Mouse (Mus musculus) thymus, postnatal 0 days (tissue): Measurements from ENCODE around the gene Tanc1. TPM values are rescaled to one million over a fixed set of nuclear protein-coding genes. Genes with fewer than 3 reads are reported as not detected.

Experiments
- DNase-seq: peaks from one replicate; pipeline ENCODE4 v3.0.0-alpha.2; 2015; ENCODE audit warnings: low spot score
- polyA plus RNA-seq: library from polyadenylated mRNA; unstranded; fragments of >200 nt; fragmentation: Nextera tagmentation; extraction: Ambion mirVana; gene quantifications from 2 replicates; pipeline ENCODE4 v1.2.1, GENCODE M21; 2015

Gene Tanc1
- polyA plus RNA-seq, 1 experiment from 2014 or later = 3.3 TPM

DNA sequence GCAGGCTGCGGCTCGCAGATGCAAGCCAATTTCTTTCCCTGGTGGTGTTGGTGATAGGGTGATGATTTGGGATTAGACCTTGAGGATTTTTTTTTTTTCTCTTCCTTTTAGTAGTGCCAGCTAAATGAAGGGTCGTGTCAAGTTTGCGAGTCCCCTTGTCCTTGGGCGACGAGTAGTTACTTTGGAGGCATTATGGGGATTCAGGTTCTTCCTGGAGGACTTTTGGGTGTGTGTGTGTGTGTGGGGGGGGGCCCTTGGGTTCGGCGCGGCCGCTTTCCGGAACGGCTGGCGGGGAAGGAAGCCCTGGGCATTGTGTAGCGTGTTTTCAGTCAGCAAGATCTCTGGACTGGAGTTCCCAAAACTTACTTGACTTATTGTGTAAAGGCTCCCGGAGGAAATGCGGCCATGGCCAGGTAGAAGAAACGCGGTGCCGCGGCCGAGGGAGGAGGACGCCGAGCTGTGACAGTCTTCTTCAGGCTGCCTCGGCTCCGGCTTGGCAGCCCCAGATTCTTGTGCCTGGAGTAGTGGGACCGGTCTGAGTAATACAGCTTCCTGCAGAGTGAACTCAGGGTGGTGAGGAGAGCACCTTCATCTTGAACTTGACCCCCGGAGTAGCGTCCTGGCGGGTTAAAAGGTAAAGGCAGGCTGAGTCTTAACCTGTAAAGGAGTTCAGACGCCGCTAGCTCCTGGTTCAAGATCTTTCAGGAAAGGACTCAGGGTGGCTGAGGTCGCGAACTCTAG lies 1.1 kb downstream of the Tanc1 start:
- DNase-seq = peak; percentile 3

DNA sequence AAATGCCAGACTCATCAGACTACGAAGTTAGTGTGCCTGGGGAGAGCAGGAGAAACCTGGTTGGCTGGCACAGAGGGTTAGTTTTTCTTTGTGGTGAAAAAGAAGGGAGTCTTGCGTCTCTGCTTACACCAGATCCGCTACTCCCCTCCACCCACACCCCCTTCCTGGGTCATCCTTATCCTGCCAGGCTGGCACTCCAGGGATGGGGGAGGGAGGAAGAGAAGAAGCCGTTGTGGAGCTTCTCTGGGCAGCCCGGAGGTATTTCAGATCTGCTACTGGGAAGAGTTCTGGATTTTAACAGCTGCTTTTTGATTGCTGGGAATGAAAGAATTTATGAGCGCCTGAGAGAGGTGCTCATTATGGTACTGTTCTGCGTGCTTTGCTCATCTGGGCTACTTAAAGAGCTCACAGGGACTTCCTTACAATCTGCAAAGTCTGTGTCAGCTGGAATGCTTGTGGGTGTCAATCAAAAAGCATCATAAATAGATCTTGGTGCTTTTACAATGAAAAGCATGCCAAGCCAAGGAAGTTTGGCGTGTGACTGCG lies 1.7 kb downstream of the Tanc1 start:
- DNase-seq = no peak

DNA sequence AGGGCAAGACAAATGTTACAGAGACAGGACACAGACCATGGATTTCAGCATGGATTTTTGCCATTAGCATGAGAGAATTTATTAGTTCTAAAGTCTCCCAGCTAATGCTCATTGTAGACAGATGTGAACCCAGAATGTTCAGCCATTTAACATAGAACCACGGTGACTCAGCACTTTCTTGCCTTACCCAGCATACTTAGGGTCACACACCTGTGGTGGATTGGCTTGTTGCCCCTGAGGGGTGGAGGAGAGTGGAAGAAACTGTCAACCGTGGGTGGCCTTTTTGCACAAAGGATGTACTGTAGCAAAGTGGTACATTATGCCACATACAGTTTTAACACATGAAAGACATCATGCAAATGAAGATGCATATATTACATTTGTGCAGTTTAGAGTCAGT lies 5.0 kb downstream of the Tanc1 start:
- no peak for DNase-seq

DNA sequence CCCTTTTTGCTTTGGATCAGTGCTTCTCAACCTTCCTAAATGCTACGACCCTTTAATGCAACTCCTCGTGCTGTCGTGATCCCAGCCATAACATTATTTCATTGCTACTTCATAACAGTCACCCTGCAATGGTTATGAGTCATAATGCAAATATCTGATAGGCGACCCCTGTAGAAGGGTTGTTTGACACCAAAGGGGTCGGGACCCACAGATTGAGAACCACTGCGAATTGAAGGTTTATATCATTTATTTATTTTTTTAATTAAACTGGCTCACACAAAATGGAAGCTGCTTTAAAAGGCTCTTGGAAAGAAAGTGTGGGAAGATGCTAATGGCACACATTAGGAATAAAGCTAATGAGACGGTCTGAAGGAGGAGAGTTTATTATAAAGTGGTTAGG lies 7.2 kb downstream of the Tanc1 start:
- no peak for DNase-seq

DNA sequence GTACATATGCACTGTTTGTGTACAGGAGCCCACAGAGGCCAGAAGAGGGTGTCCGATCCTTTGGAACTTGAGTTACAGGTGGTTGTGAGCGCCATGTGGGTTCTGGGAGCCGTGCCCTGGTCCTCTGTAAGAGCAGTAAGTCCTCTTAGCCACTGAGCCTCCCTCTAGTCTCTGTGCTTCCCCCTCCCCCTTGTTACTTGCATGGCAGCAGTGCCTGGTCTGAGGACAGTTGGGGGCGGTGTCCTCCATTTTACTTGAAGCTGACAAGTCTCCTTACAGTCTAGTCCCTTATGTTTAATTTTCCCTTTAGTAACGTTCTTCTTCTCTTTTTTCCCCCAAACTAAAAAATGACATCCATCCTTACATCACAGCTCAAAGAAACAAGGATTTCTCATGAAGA lies 8.8 kb downstream of the Tanc1 start:
- DNase-seq = no peak

DNA sequence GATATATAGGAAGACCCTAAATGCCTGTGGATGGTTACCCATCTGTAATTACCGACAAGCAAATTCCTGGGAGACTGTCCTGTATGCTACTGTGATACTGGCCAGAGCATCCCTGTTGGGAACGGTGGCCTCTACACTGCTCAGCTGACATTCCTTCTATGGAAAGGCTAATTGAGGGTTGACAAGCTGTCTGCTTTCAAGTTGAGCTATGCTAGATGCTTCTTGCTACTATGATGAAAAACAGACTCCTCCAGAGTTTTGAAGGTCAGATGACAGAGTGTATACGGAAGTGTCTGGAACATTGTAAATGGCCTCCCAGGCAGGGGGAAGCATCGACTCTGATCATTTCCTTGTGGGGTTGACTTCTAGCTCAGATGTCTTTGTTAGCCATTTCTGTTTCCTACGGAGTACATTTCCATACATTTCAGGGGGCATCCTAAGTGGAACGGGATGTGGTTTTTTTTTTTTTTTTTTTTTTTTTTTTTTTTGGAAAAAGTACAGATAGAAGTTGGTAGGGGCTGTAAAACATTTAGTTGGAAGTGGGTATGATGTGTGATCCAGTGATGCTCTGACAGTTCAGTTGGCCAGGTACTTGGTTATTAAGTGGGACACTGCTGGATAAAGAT lies 10.8 kb downstream of the Tanc1 start:
- DNase-seq = no peak

DNA sequence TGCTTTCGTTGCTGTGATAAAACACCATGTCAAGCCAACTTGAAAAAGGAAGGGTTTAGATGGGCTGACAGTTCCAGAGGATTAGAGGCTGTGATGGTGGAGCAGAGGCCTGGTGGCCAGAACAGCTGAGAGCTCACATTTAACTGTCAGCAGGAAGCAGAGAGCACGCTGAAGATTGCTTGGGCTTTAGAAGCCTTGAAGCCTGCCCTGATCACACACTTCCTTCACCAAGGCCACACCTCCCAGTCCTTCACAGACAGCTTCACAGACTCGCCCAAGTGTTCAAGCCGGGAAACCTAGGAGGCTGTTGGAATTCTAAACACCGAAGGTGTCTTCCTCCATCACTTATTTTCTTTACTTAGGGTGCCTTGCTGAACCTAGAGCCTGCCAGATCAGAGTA lies 12.0 kb downstream of the Tanc1 start:
- DNase-seq = no peak

DNA sequence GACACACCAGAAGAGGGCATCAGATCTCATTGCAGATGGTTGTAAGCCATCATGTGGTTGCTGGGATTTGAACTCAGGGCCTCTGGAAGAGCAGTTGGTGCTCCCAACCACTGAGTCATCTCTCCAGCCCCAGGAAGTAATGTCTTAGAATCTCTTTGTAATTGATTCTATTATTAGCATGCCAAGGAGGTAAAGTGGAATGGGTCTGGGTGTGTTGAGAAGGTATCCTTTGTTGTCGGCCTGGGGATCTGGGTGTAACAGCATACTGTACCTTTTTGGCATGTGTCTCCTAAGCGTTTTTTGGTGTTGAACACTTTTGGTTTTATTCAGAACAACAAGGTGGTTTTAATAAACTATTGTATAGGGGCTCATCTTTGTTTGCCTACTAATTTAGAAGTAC lies 13.6 kb downstream of the Tanc1 start:
- DNase-seq = no peak

DNA sequence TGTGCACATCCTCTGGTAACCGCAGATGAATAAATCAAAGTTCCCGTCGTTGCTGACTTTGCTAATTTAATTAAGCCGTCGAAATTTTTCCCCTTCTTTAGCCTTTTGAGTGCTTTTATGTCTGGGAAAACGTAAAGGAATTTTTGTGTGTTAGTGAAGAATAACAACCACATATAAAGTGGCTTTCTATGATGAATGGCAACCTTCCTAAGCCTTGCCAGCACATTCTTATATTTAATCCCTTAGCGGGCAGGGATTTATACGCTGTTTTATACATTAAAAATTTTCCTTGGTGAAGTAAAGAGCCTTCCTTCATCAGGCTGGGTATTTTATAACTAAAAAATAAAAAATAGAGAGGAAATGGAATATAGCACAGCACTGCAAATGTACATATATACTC lies 14.1 kb downstream of the Tanc1 start:
- no peak for DNase-seq

DNA sequence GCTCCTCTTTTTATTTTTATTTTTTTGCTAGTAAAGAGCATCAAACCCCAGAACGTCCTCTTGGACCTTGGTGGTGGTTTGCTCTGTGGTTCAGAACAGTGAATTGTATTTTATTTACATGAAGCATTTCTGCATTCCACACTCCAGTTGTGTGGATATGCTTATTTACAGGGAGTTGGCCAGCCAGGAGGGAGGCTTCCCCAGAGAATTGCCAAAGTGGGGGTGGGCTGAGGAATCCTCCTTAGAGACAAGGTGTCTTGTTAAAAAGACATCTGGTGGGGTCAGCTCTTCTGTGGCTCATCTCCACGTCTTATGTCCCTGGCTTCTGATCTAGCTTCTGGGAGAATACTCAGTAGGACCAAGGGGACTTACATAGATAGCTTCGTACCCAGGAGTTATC lies 14.6 kb downstream of the Tanc1 start:
- no peak for DNase-seq

DNA sequence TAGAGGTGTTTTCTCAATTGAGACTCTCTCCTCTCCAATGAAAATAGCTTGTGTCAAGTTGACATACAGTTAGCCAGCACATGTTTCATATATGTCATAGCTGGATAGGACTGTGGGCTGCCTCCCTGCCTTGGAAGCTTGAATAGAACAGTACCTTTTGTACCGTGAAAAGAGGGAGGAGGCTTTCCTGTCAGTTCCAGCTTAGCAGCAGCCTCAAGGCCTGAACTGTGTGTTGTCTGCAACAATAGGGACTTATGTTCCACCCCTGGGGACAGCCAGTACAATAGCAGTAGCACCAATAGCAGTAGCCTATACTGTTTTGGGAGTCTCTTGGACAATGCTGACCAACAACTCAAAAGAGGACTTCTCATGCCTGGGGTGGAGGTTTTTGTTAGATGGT lies 15.7 kb downstream of the Tanc1 start:
- no peak for DNase-seq

DNA sequence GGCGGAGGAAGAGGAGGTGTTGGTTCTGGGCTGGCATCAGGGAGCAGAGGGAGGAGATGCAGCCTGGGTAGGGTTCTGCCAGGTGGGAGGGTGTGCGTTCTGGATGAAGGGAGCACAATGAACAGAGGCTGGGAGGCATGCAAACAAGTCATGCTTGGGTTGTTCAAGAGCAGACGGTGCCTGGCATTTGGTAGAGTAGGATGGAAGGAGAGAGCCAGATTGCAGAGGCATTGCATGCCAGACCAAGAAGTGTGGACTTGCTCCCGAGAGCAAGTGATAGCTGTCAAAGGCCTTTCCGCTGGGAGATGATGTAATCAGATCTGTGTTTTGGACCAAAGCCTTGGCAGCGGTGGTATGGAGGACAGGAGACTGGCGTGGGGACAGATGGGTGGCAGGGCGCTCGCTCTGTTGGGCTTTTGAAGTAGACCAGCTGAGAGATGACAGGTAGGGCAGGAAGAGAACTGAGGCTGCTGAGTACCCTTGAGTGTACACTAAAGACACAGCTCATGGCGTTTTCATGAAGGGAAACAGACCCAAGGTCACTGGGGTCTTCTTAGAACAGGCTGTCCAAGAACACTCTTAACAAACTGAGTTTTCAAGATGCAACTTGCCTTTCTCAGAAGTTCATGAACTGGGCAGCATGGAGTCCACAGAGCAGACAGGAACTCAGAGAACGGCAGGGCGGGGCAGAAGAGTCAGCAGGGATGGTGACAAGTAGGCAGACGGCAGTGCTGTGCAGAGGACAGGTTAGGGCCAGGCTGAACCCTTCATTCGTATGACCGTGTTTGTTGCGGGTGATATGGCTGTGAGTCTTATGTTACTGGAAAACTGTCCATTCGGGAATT lies 16.4 kb downstream of the Tanc1 start:
- DNase-seq = no peak

DNA sequence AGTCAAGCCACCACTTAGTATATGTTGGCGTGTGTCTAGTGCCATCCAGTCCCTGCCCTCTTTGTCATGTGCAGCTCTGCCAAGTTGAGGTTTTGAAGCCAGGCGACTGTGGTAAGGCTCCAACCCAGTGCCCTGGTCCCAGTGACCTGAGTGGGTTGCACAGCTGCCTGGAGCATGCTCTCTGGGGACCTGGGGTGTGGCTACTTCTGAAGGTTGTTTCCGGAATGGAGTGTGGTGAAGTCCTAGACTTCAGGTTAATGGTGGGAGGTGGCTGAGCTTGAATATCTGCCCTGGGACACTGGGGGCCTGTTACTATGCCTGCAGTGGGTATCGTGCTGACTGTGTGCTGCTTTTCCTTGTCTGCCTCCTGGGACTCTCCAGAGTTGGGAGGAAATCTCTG lies 18.0 kb downstream of the Tanc1 start:
- no peak for DNase-seq

DNA sequence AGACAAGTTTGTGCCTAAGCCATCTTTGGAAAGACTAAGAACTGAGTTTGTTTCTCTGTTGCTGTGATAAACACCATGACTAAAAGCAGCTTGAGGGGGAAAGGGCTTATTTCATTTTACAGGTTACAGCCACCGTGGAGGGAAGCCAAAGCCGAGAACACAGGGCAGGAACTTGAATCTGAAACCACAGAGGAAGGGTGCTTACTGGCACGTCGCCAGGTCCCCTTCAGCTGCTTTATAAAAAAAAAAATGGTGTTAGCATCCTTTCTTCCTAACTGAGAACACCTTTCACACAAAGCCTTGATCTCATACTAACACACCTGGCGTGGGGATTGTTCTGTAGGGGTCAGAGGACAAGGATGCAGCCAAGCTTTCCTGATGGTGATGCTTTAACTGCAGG lies 19.6 kb downstream of the Tanc1 start:
- peak; percentile 30 for DNase-seq

DNA sequence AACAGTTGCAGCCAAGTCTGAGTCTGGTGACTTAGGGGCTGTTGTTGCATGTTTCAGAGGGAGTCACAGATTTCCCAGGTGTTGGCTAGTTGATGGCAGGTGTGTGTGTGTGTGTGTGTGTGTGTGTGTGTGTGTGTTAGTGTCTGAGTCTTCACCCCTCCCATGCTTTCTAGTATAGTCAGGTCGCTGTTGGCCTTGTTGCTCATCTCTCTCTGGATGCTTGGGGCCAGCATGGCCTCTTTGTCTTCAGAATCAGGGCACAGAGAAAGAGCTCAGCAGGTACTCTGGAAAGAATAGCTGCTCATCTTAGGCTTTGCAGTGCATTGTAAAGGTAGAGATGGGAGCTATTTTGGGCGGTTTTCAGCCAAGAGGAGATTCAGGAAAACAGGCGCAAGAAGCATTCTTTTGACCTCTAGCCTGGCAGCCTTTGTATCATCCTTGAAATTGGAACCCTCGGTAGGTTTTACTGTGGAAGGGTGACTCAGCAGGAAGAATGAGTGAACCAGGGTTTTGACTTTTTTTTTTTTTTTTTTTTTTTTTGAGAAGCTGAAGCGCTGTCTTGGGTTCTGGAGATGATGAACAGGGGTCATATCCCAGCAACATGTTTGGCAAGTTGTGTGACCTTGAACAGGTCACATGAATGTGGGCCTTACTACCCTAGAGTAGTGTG lies 22.1 kb downstream of the Tanc1 start:
- no peak for DNase-seq

DNA sequence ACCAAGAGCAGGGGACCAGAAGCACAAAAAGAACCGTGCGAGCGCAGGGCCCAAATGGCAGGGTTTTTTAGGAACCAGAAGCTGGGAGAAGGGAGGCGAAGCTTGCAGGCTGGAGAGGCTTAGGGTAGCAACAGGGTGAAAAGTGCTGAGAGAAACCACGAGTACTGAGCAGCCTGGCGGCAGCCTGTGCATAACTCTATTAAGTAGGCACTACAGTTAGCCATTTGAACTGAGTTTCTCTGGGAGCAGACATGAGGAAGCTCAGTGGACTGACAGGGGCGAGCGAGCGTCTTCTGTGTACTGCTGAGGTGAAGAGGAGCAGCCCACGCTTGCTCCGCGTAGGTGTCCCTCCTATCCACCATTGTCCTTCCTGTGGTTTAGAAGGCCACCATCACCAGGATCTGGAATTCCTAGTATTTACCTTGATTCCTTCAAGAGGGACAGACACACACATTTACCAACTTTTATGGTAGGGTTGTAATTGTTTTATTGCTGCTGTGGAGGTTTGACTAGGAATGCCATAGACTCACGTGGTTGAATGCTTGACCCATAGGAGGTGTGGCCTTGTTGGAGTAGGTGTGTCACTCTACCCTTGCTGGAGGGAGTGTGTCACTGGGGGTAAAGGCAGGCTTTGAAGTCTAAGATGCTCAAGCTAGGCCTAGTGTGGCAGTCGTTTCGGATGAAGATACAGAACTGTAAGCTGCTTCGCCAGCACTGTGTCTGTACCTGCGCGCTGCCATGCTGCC lies 25.4 kb downstream of the Tanc1 start:
- DNase-seq = no peak

DNA sequence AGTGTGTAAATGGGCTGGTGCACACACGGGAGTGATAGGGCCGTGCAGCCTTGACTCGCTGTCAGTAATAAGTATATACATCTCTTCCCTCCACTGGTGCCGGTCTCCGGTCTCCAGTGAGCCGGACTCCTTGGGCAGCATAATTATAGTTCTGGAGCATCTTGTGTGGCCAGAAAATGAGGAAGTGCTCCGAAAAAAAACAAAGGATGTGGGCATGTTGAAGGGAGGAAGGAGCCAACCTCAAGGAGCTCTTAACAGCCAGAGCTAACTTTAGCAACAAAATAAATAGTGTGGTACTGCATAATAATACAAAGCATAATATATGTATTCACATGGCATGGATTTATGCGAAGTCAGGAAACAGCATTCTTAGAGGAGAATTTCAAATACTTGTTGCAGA lies 30.9 kb downstream of the Tanc1 start:
- DNase-seq = no peak

DNA sequence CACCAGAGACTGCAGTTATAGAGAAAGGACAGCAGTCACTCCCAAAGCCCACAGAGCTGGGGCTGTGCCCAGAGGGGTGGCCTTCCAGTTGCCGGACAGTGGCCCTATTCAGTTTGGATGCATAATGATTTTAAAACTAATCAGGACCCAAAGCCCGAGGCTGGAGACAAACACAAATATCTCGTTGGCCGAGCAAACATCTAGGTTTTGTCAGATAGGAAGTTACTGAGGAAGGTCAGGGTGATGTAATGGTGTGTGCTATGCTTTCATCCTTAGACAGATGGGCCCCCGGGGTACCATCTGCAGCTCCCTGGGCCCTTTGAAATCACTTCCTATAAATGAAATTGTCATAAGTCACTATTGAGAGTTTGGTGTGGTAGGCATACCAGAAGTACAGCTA lies 33.0 kb downstream of the Tanc1 start:
- no peak for DNase-seq

DNA sequence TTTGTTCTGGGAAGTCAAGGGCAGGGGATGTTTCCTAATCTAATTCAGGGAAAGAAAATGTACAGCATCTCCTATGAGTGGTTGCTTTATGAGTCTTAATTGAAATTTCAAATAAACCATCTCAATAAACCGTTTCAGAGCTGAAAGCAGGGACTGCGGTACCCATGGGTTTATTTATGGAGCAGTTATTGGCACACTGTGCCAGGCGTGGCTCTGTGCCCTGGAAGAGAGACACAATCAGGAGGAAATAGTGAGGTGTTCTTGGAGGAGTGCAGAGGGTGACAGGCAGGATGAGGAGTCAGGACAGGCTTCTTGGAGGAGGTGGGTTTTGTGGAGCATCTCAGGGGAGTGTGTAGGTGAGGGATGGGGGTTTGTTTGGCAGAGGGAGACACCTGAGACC lies 33.7 kb downstream of the Tanc1 start:
- DNase-seq = no peak

DNA sequence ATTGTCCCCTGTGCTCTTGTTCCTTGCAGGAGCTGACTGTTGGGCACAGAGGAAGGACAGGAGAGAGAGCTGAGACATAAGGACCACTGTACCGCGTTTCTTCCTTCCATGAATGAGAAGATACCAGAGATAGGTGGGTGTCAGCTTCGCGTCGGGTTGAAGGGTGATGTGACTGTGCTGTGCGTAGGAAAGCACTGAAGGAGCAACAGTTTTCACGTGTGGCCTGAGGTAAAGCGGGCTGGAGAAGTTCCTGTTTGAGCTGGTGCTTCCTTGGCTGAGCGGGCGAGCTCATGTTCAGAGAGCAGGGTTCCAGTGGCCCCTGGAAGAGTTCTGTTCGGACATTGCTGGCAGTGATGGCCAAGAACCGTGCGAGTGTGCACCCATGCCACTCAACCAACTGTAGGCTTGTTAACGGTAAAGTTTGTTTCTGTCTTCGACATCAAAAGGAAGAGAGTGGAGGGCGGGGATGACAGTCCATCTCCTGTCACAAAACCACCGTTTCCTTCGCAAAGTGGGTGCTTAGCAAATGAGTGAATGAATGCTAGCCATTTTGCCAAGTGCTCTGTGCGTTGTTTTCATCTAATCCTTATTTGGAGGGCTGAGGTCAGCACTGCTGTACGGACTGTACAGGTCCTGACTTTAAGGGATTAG lies 35.0 kb downstream of the Tanc1 start:
- DNase-seq = peak; percentile 6
